Mouse (Mus musculus): Measurements from ENCODE around the gene Zfp512b.
A peak's percentile ranks its signal among the peaks of the same experiment; 100 is the strongest.

DNA sequence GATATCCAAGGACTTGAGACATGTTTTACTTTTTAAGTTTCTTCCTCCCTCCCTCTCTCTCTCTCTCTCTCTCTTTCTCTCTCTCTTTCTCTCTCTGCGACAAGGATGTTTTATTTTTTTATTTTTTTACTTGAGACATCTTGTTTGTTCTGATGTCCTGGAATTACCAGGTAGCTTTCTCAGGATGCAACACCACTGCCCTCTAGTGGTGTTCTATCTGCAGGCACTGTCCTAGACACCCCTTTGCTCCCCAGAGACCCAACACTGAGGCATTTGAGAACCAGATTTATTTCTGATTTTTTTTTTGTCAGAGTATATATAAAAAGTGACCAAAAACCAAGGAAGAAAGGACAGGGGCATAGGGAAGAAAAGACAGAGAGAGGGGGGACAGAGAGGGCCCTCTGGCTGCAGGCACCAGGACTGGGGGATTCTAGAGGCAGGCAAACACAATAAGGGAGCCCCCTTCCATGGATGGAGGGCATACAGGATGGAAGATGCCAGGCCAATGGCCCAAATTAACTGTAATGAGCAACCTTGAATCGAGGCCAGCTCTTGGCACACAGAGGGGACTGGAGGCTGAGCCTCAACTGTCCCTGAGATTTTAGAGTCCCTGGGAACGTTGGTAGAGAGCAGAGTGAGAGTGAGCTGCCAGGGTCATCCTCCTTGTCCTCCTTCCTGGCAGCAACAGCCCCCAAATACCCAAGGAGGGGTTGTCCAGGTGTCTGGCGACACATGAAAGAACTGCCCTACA is 2.5 kb upstream of the Zfp512b start:
- TF ChIP-seq CTCF (IDR thresholded peaks at IDR 0.05; ENCODE audit: borderline replicate concordance, extremely low read depth, insufficient read depth, insufficient read length) (peak; percentile 69; the same call in 1 of the 2 replicates), POLR2A (IDR thresholded peaks at IDR 0.05; ENCODE audit: borderline replicate concordance, extremely low read depth, insufficient read depth, insufficient read length, poor library complexity, severe bottlenecking) (no peak)
